In genomic region chr5:134977837-134978236, GRCm38 (mm10) we compare ENCODE assay signal across 33 mouse cellular contexts. TPM values are rescaled to one million over a fixed set of nuclear protein-coding genes. Genes with fewer than 3 reads are reported as not detected.
"Had no signal": no experiment of that assay in that cellular context is flagged by ENCODE, and none has a peak within 500 bp of the region (broad histone marks: within the 10 kb centered on the region; RNA-seq: fewer than 3 reads in every experiment).

No protein-coding gene starts in this region.

- H3K36me3 ChIP-seq: embryonic facial prominence, embryonic 10.5 days; embryonic facial prominence, embryonic 12.5 days; embryonic facial prominence, embryonic 13.5 days; embryonic facial prominence, embryonic 15.5 days; forebrain, embryonic 10.5 days; forebrain, embryonic 12.5 days; forebrain, embryonic 15.5 days had no signal

- H3K27me3 ChIP-seq: embryonic facial prominence, embryonic 12.5 days; embryonic facial prominence, embryonic 13.5 days; embryonic facial prominence, embryonic 15.5 days; forebrain, embryonic 15.5 days had no signal

- DNase-seq: cerebellum, adult 9-10 months; cerebellum, adult 9-11 months; cerebellum, postnatal 10 days; cerebellum, postnatal 14 days; cerebellum, postnatal 25 days; cerebellum, postnatal 36 days; embryo, embryonic 11 days; forebrain, postnatal 0 days; gastrocnemius, adult 2 months; gastrocnemius, postnatal 10 days; gastrocnemius, postnatal 14 days; gastrocnemius, postnatal 25 days; gastrocnemius, postnatal 36 days; heart, adult 11 months; heart, adult 18-20 months; heart, adult 2 months had no signal

- H3K4me1 ChIP-seq: embryonic facial prominence, embryonic 12.5 days; embryonic facial prominence, embryonic 13.5 days; embryonic facial prominence, embryonic 15.5 days; forebrain, embryonic 10.5 days; forebrain, embryonic 12.5 days; forebrain, embryonic 13.5 days; forebrain, embryonic 15.5 days had no signal

- H3K9me3 ChIP-seq: embryonic facial prominence, embryonic 10.5 days; embryonic facial prominence, embryonic 12.5 days; embryonic facial prominence, embryonic 13.5 days; embryonic facial prominence, embryonic 15.5 days; forebrain, embryonic 10.5 days; forebrain, embryonic 12.5 days; forebrain, embryonic 13.5 days; forebrain, embryonic 15.5 days had no signal

- H3K4me3 ChIP-seq: embryonic facial prominence, embryonic 10.5 days; embryonic facial prominence, embryonic 12.5 days; embryonic facial prominence, embryonic 13.5 days; embryonic facial prominence, embryonic 15.5 days; erythroblast, embryonic 14.5 days; forebrain, embryonic 10.5 days; forebrain, embryonic 12.5 days; forebrain, embryonic 13.5 days; forebrain, embryonic 15.5 days; gastrocnemius, adult 2 months; heart, adult 2 months had no signal

- H3K9ac ChIP-seq: embryonic facial prominence, embryonic 12.5 days; embryonic facial prominence, embryonic 13.5 days; embryonic facial prominence, embryonic 15.5 days; forebrain, embryonic 12.5 days; forebrain, embryonic 13.5 days; forebrain, embryonic 15.5 days; forebrain, postnatal 0 days had no signal

- H3K27ac ChIP-seq: embryonic facial prominence, embryonic 10.5 days; embryonic facial prominence, embryonic 12.5 days; embryonic facial prominence, embryonic 13.5 days; embryonic facial prominence, embryonic 15.5 days; forebrain, embryonic 10.5 days; forebrain, embryonic 12.5 days; forebrain, embryonic 13.5 days; forebrain, embryonic 15.5 days; gastrocnemius, adult 2 months; heart, adult 2 months had no signal

RNA-seq across cellular contexts. Expression of gene Cldn3, which starts 8.2 kb away (rescaled TPM):
- total RNA-seq: common myeloid progenitor, adult 5-6 weeks; gastrocnemius, adult 2 months; gastrocnemius, adult 8-10 months; gastrocnemius, postnatal 10 days; gastrocnemius, postnatal 36 days; granulocyte monocyte progenitor cell, adult 5-6 weeks had no signal

RNA-seq across cellular contexts. Expression of gene Cldn4, which starts 31.1 kb away (rescaled TPM):
- total RNA-seq: common myeloid progenitor, adult 5-6 weeks; forebrain, postnatal 0 days; gastrocnemius, adult 18-20 months; gastrocnemius, adult 2 months; gastrocnemius, adult 8-10 months; gastrocnemius, postnatal 10 days; gastrocnemius, postnatal 14 days; gastrocnemius, postnatal 25 days; gastrocnemius, postnatal 36 days; gastrocnemius, postnatal 4 days; granulocyte monocyte progenitor cell, adult 5-6 weeks; heart, adult 2 months; heart, adult 8-10 months had no signal
- polyA plus RNA-seq: erythroblast, embryonic 14.5 days; forebrain, embryonic 13.5 days; forebrain, embryonic 14.5 days; forebrain, embryonic 15.5 days; forebrain, embryonic 16.5 days; forebrain, postnatal 0 days had no signal
